Mouse (Mus musculus) cerebellum, adult 2 months (tissue): ENCODE data around the gene Gsta3.

Source experiments
- CTCF ChIP-seq: fragments of 200-500 bp; IDR thresholded peaks from 2 replicates; pipeline ENCODE4 v1.5.1; 2011; ENCODE audit warnings: low read depth, mild to moderate bottlenecking, control low read depth, low read length, moderate library complexity, borderline replicate concordance; ENCODE audit not compliant: insufficient read depth
- POLR2A ChIP-seq: fragments of 200-500 bp; IDR thresholded peaks from 2 replicates; pipeline ENCODE4 v1.6.1; 2011; ENCODE audit warnings: low read length, control low read depth, borderline replicate concordance; ENCODE audit not compliant: insufficient read depth

DNA sequence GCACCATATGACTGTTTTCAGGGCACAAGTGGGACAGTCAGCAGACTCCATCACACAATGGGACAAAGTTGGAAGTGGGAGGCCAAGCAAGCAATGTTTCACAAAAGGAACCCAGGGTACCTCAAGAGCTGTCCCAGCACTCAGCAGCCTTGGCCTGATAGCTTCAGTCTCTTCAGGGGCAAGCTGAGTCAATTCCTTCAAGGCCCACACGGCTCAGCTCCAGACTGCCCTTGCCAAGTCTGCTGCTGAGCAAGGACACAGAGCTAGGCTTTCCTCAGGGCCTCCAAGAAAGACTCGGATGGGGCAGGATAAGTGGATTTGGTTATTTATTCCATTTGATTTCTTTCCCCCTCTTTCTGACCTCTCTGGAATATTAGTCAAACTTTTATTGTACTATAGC, 39.9 kb downstream of the Gsta3 start:
- TF ChIP-seq CTCF (no peak), POLR2A (no peak)
